In the genomic region with DNA sequence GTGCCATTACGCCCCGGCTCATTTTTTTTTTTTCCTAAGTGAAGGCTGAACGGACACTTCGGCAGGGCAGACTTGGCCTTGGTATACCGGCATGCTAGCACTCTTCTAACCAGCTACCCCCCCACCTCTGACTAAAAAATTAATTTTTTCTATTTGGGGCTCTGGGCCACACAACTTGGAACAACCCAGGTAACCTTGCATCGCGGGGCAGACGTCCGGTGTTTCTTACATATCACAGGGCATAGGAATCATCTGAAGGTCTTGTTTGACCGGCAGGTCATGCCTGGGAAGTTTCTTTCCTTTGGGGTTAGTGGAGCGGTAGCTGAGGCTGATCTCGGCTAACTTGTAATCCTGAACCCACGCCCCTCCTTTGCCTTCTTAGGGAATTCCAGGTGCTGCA, we compare ENCODE assay signal across 7 mouse cellular contexts. TPM values are rescaled to one million over a fixed set of nuclear protein-coding genes. Genes with fewer than 3 reads are reported as not detected.
DNase-seq lines count a peak whose midpoint lies in the region; ATAC-seq and TF ChIP-seq lines count a peak whose summit lies in the region.

No protein-coding gene starts in this region.

- no peaks in the 10 kb centered on the region for H3K27me3 ChIP-seq in lung, postnatal 0 days (replicated peaks; ENCODE audit: insufficient read depth, low read length)
- H3K27me3 ChIP-seq in forebrain, embryonic 14.5 days (replicated peaks; ENCODE audit: control insufficient read depth, insufficient read depth, low read length), result no peaks in the 10 kb centered on the region
- no peaks in the 10 kb centered on the region for H3K27me3 ChIP-seq in liver, embryonic 11.5 days (replicated peaks; ENCODE audit: control insufficient read depth, insufficient read depth, low read length)
- no peaks in the 10 kb centered on the region for H3K27me3 ChIP-seq in stomach, embryonic 15.5 days (replicated peaks)

- peak overlapping the region; percentile 70 for H3K4me3 ChIP-seq in lung, postnatal 0 days (ENCODE audit: low read depth, low read length)
- H3K4me3 ChIP-seq in forebrain, embryonic 14.5 days (ENCODE audit: low read depth, low read length), result peak overlapping the region; percentile 58
- peak overlapping the region; percentile 89 for H3K4me3 ChIP-seq in liver, embryonic 11.5 days (ENCODE audit: low read depth, low read length)
- H3K4me3 ChIP-seq in stomach, embryonic 15.5 days (replicated peaks), result peak overlapping the region; percentile 65

- peak overlapping the region; percentile 46 for H3K9ac ChIP-seq in lung, postnatal 0 days (replicated peaks; ENCODE audit: low read depth)
- H3K9ac ChIP-seq in forebrain, embryonic 14.5 days (ENCODE audit: low read length), result peak overlapping the region; percentile 79
- peak overlapping the region; percentile 94 for H3K9ac ChIP-seq in liver, embryonic 11.5 days (ENCODE audit: low read depth, low read length)
- H3K9ac ChIP-seq in stomach, embryonic 15.5 days, result peak overlapping the region; percentile 73

- no peak for ATAC-seq in lung, postnatal 0 days
- no peak for ATAC-seq in forebrain, embryonic 14.5 days
- ATAC-seq in liver, embryonic 11.5 days (replicated peaks; ENCODE audit: low FRiP score), result peak; percentile 5; the same call in 1 of the 2 replicates
- no peak for ATAC-seq in stomach, embryonic 15.5 days (ENCODE audit: insufficient read depth, low FRiP score, low read depth)

- no peaks in the 10 kb centered on the region for H3K9me3 ChIP-seq in lung, postnatal 0 days (ENCODE audit: low read length)
- H3K9me3 ChIP-seq in forebrain, embryonic 14.5 days (replicated peaks; ENCODE audit: control insufficient read depth, low read length), result no peaks in the 10 kb centered on the region
- no peaks in the 10 kb centered on the region for H3K9me3 ChIP-seq in liver, embryonic 11.5 days (ENCODE audit: control insufficient read depth, low read length)
- no peaks in the 10 kb centered on the region for H3K9me3 ChIP-seq in stomach, embryonic 15.5 days

- H3K36me3 ChIP-seq in lung, postnatal 0 days (ENCODE audit: insufficient read depth, low read length), result no peaks in the 10 kb centered on the region
- H3K36me3 ChIP-seq in forebrain, embryonic 14.5 days (ENCODE audit: control insufficient read depth, insufficient read depth, low read length), result peaks cover 26% of the 10 kb centered on the region
- H3K36me3 ChIP-seq in liver, embryonic 11.5 days (ENCODE audit: control insufficient read depth, insufficient read depth, low read length), result peaks cover 14% of the 10 kb centered on the region
- H3K36me3 ChIP-seq in stomach, embryonic 15.5 days, result peaks cover 21% of the 10 kb centered on the region

- WGBS in lung, postnatal 0 days, result 3% methylated on average over 13 of the region's 13 CpGs
- WGBS in forebrain, embryonic 14.5 days, result 3% methylated on average over 13 of the region's 13 CpGs
- 7% methylated on average over 13 of the region's 13 CpGs for WGBS in liver, embryonic 11.5 days
- 3% methylated on average over 13 of the region's 13 CpGs for WGBS in stomach, embryonic 15.5 days

- H3K27ac ChIP-seq in lung, postnatal 0 days (ENCODE audit: low read length), result peak overlapping the region; percentile 45; the same call in 1 of the 2 replicates
- H3K27ac ChIP-seq in forebrain, embryonic 14.5 days (ENCODE audit: low read depth, low read length), result peak overlapping the region; percentile 84
- peak overlapping the region; percentile 81 for H3K27ac ChIP-seq in liver, embryonic 11.5 days (ENCODE audit: low read depth, low read length)
- peak overlapping the region; percentile 86 for H3K27ac ChIP-seq in stomach, embryonic 15.5 days

- TF ChIP-seq EP300 in lung, postnatal 0 days (IDR thresholded peaks at IDR 0.05), result no peak

- peaks cover 7% of the 10 kb centered on the region; the same call in 1 of the 2 replicates for H3K4me1 ChIP-seq in lung, postnatal 0 days (ENCODE audit: insufficient read depth, low read depth, low read length)
- peaks cover 18% of the 10 kb centered on the region for H3K4me1 ChIP-seq in forebrain, embryonic 14.5 days (ENCODE audit: control insufficient read depth, insufficient read depth, low read length)
- peaks cover 13% of the 10 kb centered on the region for H3K4me1 ChIP-seq in liver, embryonic 11.5 days (replicated peaks; ENCODE audit: control insufficient read depth, insufficient read depth, low read length)
- peaks cover 28% of the 10 kb centered on the region for H3K4me1 ChIP-seq in stomach, embryonic 15.5 days

- TF ChIP-seq CTCF in lung, postnatal 0 days (IDR thresholded peaks at IDR 0.05), result no peak

- H3K4me2 ChIP-seq in lung, postnatal 0 days (replicated peaks; ENCODE audit: low read depth, low read length), result peak overlapping the region; percentile 67
- H3K4me2 ChIP-seq in forebrain, embryonic 14.5 days (ENCODE audit: low read length), result peak overlapping the region; percentile 92
- H3K4me2 ChIP-seq in liver, embryonic 11.5 days, result peak overlapping the region; percentile 91
- peak overlapping the region; percentile 87 for H3K4me2 ChIP-seq in stomach, embryonic 15.5 days

- DNase-seq in lung, postnatal 0 days (ENCODE audit: low spot score), result no peak
- DNase-seq in lung, postnatal 36 days, result no peak
- no peak for DNase-seq in forebrain, embryonic 14.5 days (ENCODE audit: low spot score)
- DNase-seq in liver, embryonic 11.5 days (ENCODE audit: low spot score), result no peak
- DNase-seq in layer of hippocampus, adult 9-11 months, result no peak
- DNase-seq in cerebellum, adult 18-20 months, result no peak

RNA-seq across cellular contexts. Expression of a gene that starts 0.8 kb away (rescaled TPM):
- 4.6 and 6.5 TPM in 2 replicates for polyA plus RNA-seq in lung, postnatal 0 days (2015; fragmentation: Nextera tagmentation; extraction: Ambion mirVana)
- polyA plus RNA-seq in forebrain, embryonic 14.5 days (2014; fragmentation: Nextera tagmentation; extraction: Ambion mirVana), result 47.7 and 48.4 TPM in 2 replicates
- 177 and 180 TPM in 2 replicates for polyA plus RNA-seq in liver, embryonic 11.5 days (2014; fragmentation: Nextera tagmentation; extraction: Ambion mirVana)
- 106 and 121 TPM in 2 replicates for polyA plus RNA-seq in stomach, embryonic 15.5 days (2015; fragmentation: Nextera tagmentation; extraction: Ambion mirVana)

RNA-seq across cellular contexts. Expression of a gene that starts 25.6 kb away (rescaled TPM):
- polyA plus RNA-seq in lung, postnatal 0 days (2015; fragmentation: Nextera tagmentation; extraction: Ambion mirVana), result 72.9 and 79.2 TPM in 2 replicates
- 162 and 166 TPM in 2 replicates for polyA plus RNA-seq in forebrain, embryonic 14.5 days (2014; fragmentation: Nextera tagmentation; extraction: Ambion mirVana)
- 90.1 and 95.4 TPM in 2 replicates for polyA plus RNA-seq in liver, embryonic 11.5 days (2014; fragmentation: Nextera tagmentation; extraction: Ambion mirVana)
- polyA plus RNA-seq in stomach, embryonic 15.5 days (2015; fragmentation: Nextera tagmentation; extraction: Ambion mirVana), result 115 and 118 TPM in 2 replicates

RNA-seq across cellular contexts. Expression of a gene that starts 25.7 kb away (rescaled TPM):
- 2.6 and 2.9 TPM in 2 replicates for polyA plus RNA-seq in lung, postnatal 0 days (2015; fragmentation: Nextera tagmentation; extraction: Ambion mirVana)
- 7.2 TPM in 2 replicates for polyA plus RNA-seq in forebrain, embryonic 14.5 days (2014; fragmentation: Nextera tagmentation; extraction: Ambion mirVana)
- polyA plus RNA-seq in liver, embryonic 11.5 days (2014; fragmentation: Nextera tagmentation; extraction: Ambion mirVana), result 27.8 and 28.9 TPM in 2 replicates
- 13.8 and 14.7 TPM in 2 replicates for polyA plus RNA-seq in stomach, embryonic 15.5 days (2015; fragmentation: Nextera tagmentation; extraction: Ambion mirVana)

RNA-seq across cellular contexts. Expression of a gene that starts 27.5 kb away (rescaled TPM):
- 0.21 TPM in 2 replicates for polyA plus RNA-seq in lung, postnatal 0 days (2015; fragmentation: Nextera tagmentation; extraction: Ambion mirVana)
- 0.33 and 0.42 TPM in 2 replicates for polyA plus RNA-seq in forebrain, embryonic 14.5 days (2014; fragmentation: Nextera tagmentation; extraction: Ambion mirVana)
- not detected in 2 replicates for polyA plus RNA-seq in liver, embryonic 11.5 days (2014; fragmentation: Nextera tagmentation; extraction: Ambion mirVana)
- 14.5 and 18.0 TPM in 2 replicates for polyA plus RNA-seq in stomach, embryonic 15.5 days (2015; fragmentation: Nextera tagmentation; extraction: Ambion mirVana)

RNA-seq across cellular contexts. Expression of a gene that starts 56.8 kb away (rescaled TPM):
- polyA plus RNA-seq in lung, postnatal 0 days (2015; fragmentation: Nextera tagmentation; extraction: Ambion mirVana), result 344 and 362 TPM in 2 replicates
- 510 and 563 TPM in 2 replicates for polyA plus RNA-seq in forebrain, embryonic 14.5 days (2014; fragmentation: Nextera tagmentation; extraction: Ambion mirVana)
- polyA plus RNA-seq in liver, embryonic 11.5 days (2014; fragmentation: Nextera tagmentation; extraction: Ambion mirVana), result 811 and 834 TPM in 2 replicates
- polyA plus RNA-seq in stomach, embryonic 15.5 days (2015; fragmentation: Nextera tagmentation; extraction: Ambion mirVana), result 708 and 737 TPM in 2 replicates
